Mouse (Mus musculus) layer of hippocampus, adult 8-10 months (tissue): ENCODE measurements around the gene Gm5346. TPM values are rescaled to one million over a fixed set of nuclear protein-coding genes. Genes with fewer than 3 reads are reported as not detected.
"Not testable (repeated sequence)": the region's sequence is repeated elsewhere in the genome, so short reads cannot be mapped to it uniquely, and the experiment has no call there.

Source experiments
- DNase-seq, 2 experiments: peaks; one replicate each; pipeline ENCODE4 v3.0.0; 2022; ENCODE audit warnings: low spot score in 2 of 2
- total RNA-seq, 4 experiments: library from RNA; stranded (reverse); gene quantifications; 2 replicates each; pipeline ENCODE4 v1.2.4; 2022

Gm5346 gene
- not detected for total RNA-seq

- DNase-seq: no peak
These were observed at the start of gene Gm5346 for GRCm38 (mm10) chr8:43627176-43627575. Gene Gm5346, minus strand, starts transcription at chr8:43627276.

- DNase-seq: no peak
These were observed 11.0 kb downstream of the Gm5346 start for GRCm38 (mm10) chr8:43616046-43616445.

- DNase-seq: not testable (repeated sequence)
These were observed 23.4 kb downstream of the Gm5346 start for GRCm38 (mm10) chr8:43603657-43604056.

DNA sequence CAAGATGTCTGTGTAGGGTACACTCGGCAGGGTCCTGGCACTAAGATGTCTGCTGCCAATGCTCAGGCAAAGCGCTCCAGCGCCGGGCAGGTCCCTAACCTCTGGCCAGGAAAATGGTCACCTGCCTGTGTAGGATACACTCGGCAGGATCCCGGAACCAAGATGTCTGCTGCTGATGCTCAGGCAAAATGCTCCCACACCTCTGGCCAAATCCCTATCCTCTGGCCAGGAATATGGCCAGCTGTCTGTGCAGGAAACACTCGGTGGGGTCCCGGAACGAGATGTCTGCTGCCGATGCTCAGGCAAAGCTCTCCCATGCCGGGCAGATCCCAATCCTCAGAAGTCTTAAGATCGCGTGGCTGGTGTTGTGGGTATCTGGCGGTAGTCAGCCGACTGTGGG, 23.9 kb downstream of the Gm5346 start:
- DNase-seq: not testable (repeated sequence)

DNA sequence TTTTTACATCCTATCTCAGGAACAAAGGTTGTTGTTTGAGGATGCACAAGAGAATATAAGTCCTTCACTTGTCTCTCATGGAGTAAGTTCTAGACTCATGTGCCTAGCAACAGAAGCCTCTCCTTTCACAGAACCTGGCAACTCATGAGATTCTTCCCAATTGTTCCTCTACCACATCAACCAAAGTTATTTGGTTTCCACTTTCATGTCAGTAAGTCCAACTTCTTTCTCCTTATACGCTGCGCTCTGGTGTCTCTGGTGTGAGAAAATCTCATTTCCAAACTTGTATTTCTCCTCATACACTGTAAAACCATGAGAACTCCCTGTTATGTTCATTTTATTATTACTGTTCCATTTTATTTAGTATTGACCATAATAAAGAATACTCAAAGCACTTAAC, 50.5 kb downstream of the Gm5346 start, which contains the start of gene Adam26a:
Gene Adam26a, minus strand, starts transcription at position 101 of the 400 bp plus-strand sequence.
- not testable (repeated sequence) for DNase-seq

Other genes starting within 250 kb of the Gm5346 start
- not detected for gene Adam26b, start 99.2 kb downstream of the Gm5346 start, total RNA-seq
- gene Adam26a, start 50.6 kb downstream of the Gm5346 start, total RNA-seq: not detected
- not detected for gene Adam34, start 82.8 kb upstream of the Gm5346 start, total RNA-seq